ENCODE assay signal across 27 mouse cellular contexts in genomic region chr6:77220776-77221175, GRCm38 (mm10). TPM values are rescaled to one million over a fixed set of nuclear protein-coding genes. Genes with fewer than 3 reads are reported as not detected.
DNase-seq lines count a peak whose midpoint lies in the region; ATAC-seq and TF ChIP-seq lines count a peak whose summit lies in the region.
"Had no signal": no experiment of that assay in that cellular context is flagged by ENCODE, and none has a peak within 500 bp of the region (broad histone marks: within the 10 kb centered on the region; RNA-seq: fewer than 3 reads in every experiment).

No protein-coding gene starts in this region.

- H3K4me3 ChIP-seq in forebrain, embryonic 11.5 days (ENCODE audit: low read depth, low read length), result no peak overlapping the region
- no peak overlapping the region for H3K4me3 ChIP-seq in forebrain, embryonic 16.5 days (replicated peaks; ENCODE audit: low read length)
- no peak overlapping the region for H3K4me3 ChIP-seq in forebrain, embryonic 13.5 days
- H3K4me3 ChIP-seq in forebrain, postnatal 0 days (ENCODE audit: low read depth, low read length), result no peak overlapping the region
- H3K4me3 ChIP-seq in layer of hippocampus, adult 2 months, result no peak overlapping the region
- H3K4me3 ChIP-seq: embryonic facial prominence, embryonic 13.5 days; embryonic facial prominence, embryonic 15.5 days; erythroblast, embryonic 14.5 days had no signal

- H3K9ac ChIP-seq in forebrain, embryonic 11.5 days (ENCODE audit: low read length), result no peak overlapping the region
- no peak overlapping the region for H3K9ac ChIP-seq in forebrain, embryonic 16.5 days (replicated peaks; ENCODE audit: low read depth, low read length)
- no peak overlapping the region for H3K9ac ChIP-seq in forebrain, embryonic 13.5 days
- H3K9ac ChIP-seq in forebrain, postnatal 0 days, result no peak overlapping the region
- H3K9ac ChIP-seq: embryonic facial prominence, embryonic 13.5 days; embryonic facial prominence, embryonic 15.5 days had no signal

- TF ChIP-seq POLR2A in brain, embryonic 14.5 days (IDR thresholded peaks at IDR 0.05; ENCODE audit: borderline replicate concordance, extremely low read depth, insufficient read depth, insufficient read length, poor library complexity, severe bottlenecking), result no peak

- H3K36me3 ChIP-seq in forebrain, embryonic 11.5 days (ENCODE audit: control insufficient read depth, insufficient read depth, low read length), result no peaks in the 10 kb centered on the region
- H3K36me3 ChIP-seq in forebrain, embryonic 16.5 days (ENCODE audit: control insufficient read depth, insufficient read depth), result no peaks in the 10 kb centered on the region
- H3K36me3 ChIP-seq in forebrain, embryonic 13.5 days (ENCODE audit: poor library complexity, severe bottlenecking), result no peaks in the 10 kb centered on the region
- no peaks in the 10 kb centered on the region for H3K36me3 ChIP-seq in forebrain, postnatal 0 days (ENCODE audit: insufficient read depth)
- H3K36me3 ChIP-seq: embryonic facial prominence, embryonic 13.5 days; embryonic facial prominence, embryonic 15.5 days; G1E had no signal

- WGBS in forebrain, embryonic 11.5 days, result 23% methylated on average over 4 of the region's 4 CpGs
- 11% methylated on average over 4 of the region's 4 CpGs for WGBS in forebrain, embryonic 16.5 days
- WGBS in forebrain, embryonic 13.5 days, result 5% methylated on average over 4 of the region's 4 CpGs
- 16% methylated on average over 4 of the region's 4 CpGs for WGBS in forebrain, postnatal 0 days

- no peaks in the 10 kb centered on the region for H3K9me3 ChIP-seq in forebrain, embryonic 11.5 days (ENCODE audit: control insufficient read depth, low read length)
- H3K9me3 ChIP-seq in forebrain, embryonic 16.5 days (ENCODE audit: control insufficient read depth, low read length), result no peaks in the 10 kb centered on the region
- H3K9me3 ChIP-seq in forebrain, embryonic 13.5 days (replicated peaks), result no peaks in the 10 kb centered on the region
- H3K9me3 ChIP-seq in forebrain, postnatal 0 days (ENCODE audit: low read length), result no peaks in the 10 kb centered on the region
- H3K9me3 ChIP-seq: embryonic facial prominence, embryonic 13.5 days; embryonic facial prominence, embryonic 15.5 days had no signal

- 0 out of 2 replicates have a peak overlapping the region, but pooled peaks have one; percentile 31 for H3K27ac ChIP-seq in forebrain, embryonic 11.5 days (ENCODE audit: low read depth, low read length)
- no peak overlapping the region for H3K27ac ChIP-seq in forebrain, embryonic 16.5 days (ENCODE audit: low read length)
- H3K27ac ChIP-seq in forebrain, embryonic 13.5 days, result no peak overlapping the region
- no peak overlapping the region for H3K27ac ChIP-seq in forebrain, postnatal 0 days (ENCODE audit: low read depth, low read length)
- H3K27ac ChIP-seq in layer of hippocampus, adult 2 months, result peak overlapping the region; percentile 21; the same call in 1 of the 2 replicates
- H3K27ac ChIP-seq: embryonic facial prominence, embryonic 13.5 days; embryonic facial prominence, embryonic 15.5 days had no signal

- no peak for TF ChIP-seq CTCF in forebrain, postnatal 0 days (IDR thresholded peaks at IDR 0.05; ENCODE audit: low read depth)
- no peak for TF ChIP-seq CTCF in layer of hippocampus, adult 2 months (conservative IDR thresholded peaks at IDR 0.05)
- no peak for TF ChIP-seq CTCF in brain, embryonic 14.5 days (IDR thresholded peaks at IDR 0.05; ENCODE audit: borderline replicate concordance, extremely low read depth, insufficient read depth, insufficient read length)

- no peaks in the 10 kb centered on the region for H3K27me3 ChIP-seq in forebrain, embryonic 11.5 days (ENCODE audit: control insufficient read depth, insufficient read depth, low read length)
- H3K27me3 ChIP-seq in forebrain, embryonic 16.5 days (replicated peaks; ENCODE audit: control insufficient read depth, insufficient read depth, low read length), result no peaks in the 10 kb centered on the region
- no peaks in the 10 kb centered on the region for H3K27me3 ChIP-seq in forebrain, embryonic 13.5 days
- no peaks in the 10 kb centered on the region for H3K27me3 ChIP-seq in forebrain, postnatal 0 days (ENCODE audit: insufficient read depth, low read length)
- H3K27me3 ChIP-seq: CH12.LX; embryonic facial prominence, embryonic 13.5 days; embryonic facial prominence, embryonic 15.5 days; Patski had no signal

- H3K4me1 ChIP-seq in forebrain, embryonic 11.5 days (replicated peaks; ENCODE audit: control insufficient read depth, insufficient read depth, low read length), result peaks cover 9% of the 10 kb centered on the region
- H3K4me1 ChIP-seq in forebrain, embryonic 16.5 days (replicated peaks; ENCODE audit: control insufficient read depth, insufficient read depth, low read length), result peaks cover 18% of the 10 kb centered on the region
- peaks cover 35% of the 10 kb centered on the region for H3K4me1 ChIP-seq in forebrain, embryonic 13.5 days
- peaks cover 8% of the 10 kb centered on the region; the same call in 1 of the 2 replicates for H3K4me1 ChIP-seq in forebrain, postnatal 0 days (ENCODE audit: insufficient read depth)
- H3K4me1 ChIP-seq: embryonic facial prominence, embryonic 13.5 days; embryonic facial prominence, embryonic 15.5 days had no signal

- peak; percentile 70 for ATAC-seq in forebrain, embryonic 11.5 days (replicated peaks; ENCODE audit: low FRiP score)
- no peak for ATAC-seq in forebrain, embryonic 16.5 days
- 0 out of 2 replicates have a peak, but pooled peaks have one; percentile 13 for ATAC-seq in forebrain, embryonic 13.5 days
- ATAC-seq in forebrain, postnatal 0 days, result no peak
- ATAC-seq: activated CD4-positive, CD25-positive, alpha-beta regulatory T cell, adult 4 months; CD4-positive, CD25-positive, alpha-beta regulatory T cell, adult 4 months; Patski had no signal

- H3K4me2 ChIP-seq in forebrain, embryonic 11.5 days (ENCODE audit: low read depth, low read length, severe bottlenecking), result no peak overlapping the region
- H3K4me2 ChIP-seq in forebrain, embryonic 16.5 days (ENCODE audit: low read length), result no peak overlapping the region
- no peak overlapping the region for H3K4me2 ChIP-seq in forebrain, embryonic 13.5 days
- no peak overlapping the region for H3K4me2 ChIP-seq in forebrain, postnatal 0 days (ENCODE audit: low read depth)
- H3K4me2 ChIP-seq: embryonic facial prominence, embryonic 13.5 days; embryonic facial prominence, embryonic 15.5 days had no signal

- DNase-seq in forebrain, embryonic 11.5 days (ENCODE audit: low spot score), result no peak
- DNase-seq in forebrain, postnatal 0 days, result no peak
- no peak for DNase-seq in layer of hippocampus, adult 2 months (ENCODE audit: low spot score in 2 of 2)
- no peak for DNase-seq in layer of hippocampus, adult 9-11 months
- peak; percentile 67 for DNase-seq in brain, embryonic 14.5 days (ENCODE audit: low read depth)
- DNase-seq: adrenal gland, adult 8-10 months; adrenal gland, postnatal 14 days; adrenal gland, postnatal 36 days; B cell, adult 2 months; cerebellum, adult 11 months; cerebellum, adult 18-20 months; cerebellum, adult 8-10 months; cerebellum, adult 9-11 months; cerebellum, postnatal 14 days; cerebellum, postnatal 36 days; embryo, embryonic 11 days had no signal

RNA-seq across cellular contexts. Expression of gene Lrrtm1, which starts 21.7 kb away (rescaled TPM):
- polyA plus RNA-seq in forebrain, embryonic 11.5 days (2014; fragmentation: Nextera tagmentation; extraction: Ambion mirVana), result 11.5 and 12.6 TPM in 2 replicates
- polyA plus RNA-seq in forebrain, embryonic 16.5 days (2015; fragmentation: Nextera tagmentation; extraction: Ambion mirVana), result 71.0 and 73.0 TPM in 2 replicates
- 23.9 and 25.2 TPM in 2 replicates for polyA plus RNA-seq in forebrain, embryonic 13.5 days (2015; fragmentation: Nextera tagmentation; extraction: Ambion mirVana)
- 52.2 and 55.3 TPM in 2 replicates for total RNA-seq in forebrain, postnatal 0 days (2014; rRNA removed)
- polyA plus RNA-seq in forebrain, postnatal 0 days (2015; fragmentation: Nextera tagmentation; extraction: Ambion mirVana), result 74.1 and 74.7 TPM in 2 replicates
- total RNA-seq in layer of hippocampus, adult 2 months (2021), result 100 to 1,000 TPM; 105 to 117 TPM
- polyA plus RNA-seq in brain, embryonic 14.5 days (2012; rRNA removed), result 38.5 and 42.4 TPM in 2 replicates
- total RNA-seq: CH12.LX; common myeloid progenitor, adult 5-6 weeks; G1E had no signal
- polyA plus RNA-seq: activated CD4-positive, CD25-positive, alpha-beta regulatory T cell, adult 4 months; CD4-positive, CD25-positive, alpha-beta regulatory T cell, adult 4 months; erythroblast, embryonic 14.5 days; G1E had no signal

Comparison
In these comparisons a context has a peak if more than half of its experiments do, and no peak if none do; other contexts are left out.
1. ATAC-seq: peak in forebrain, embryonic 11.5 days (single experiment) and forebrain, embryonic 13.5 days (single experiment); none in forebrain, embryonic 16.5 days (single experiment) and forebrain, postnatal 0 days (single experiment).
2. H3K27ac ChIP-seq: peak in forebrain, embryonic 11.5 days (single experiment) and layer of hippocampus, adult 2 months (single experiment); none in forebrain, embryonic 16.5 days (single experiment), forebrain, embryonic 13.5 days (single experiment) and forebrain, postnatal 0 days (single experiment).